Mouse (Mus musculus): Measurements from ENCODE around the gene Gm28539.
"Not testable (repeated sequence)": the region's sequence is repeated elsewhere in the genome, so short reads cannot be mapped to it uniquely, and the experiment has no call there.

The Gm28539 gene

GRCm38 (mm10) chr16:18955070-18955469, 118.7 kb downstream of the Gm28539 start:
- DNase-seq (ENCODE audit: low read depth) = no peak

GRCm38 (mm10) chr16:18963486-18963885, 127.1 kb downstream of the Gm28539 start:
- no peak for DNase-seq (ENCODE audit: low read depth)

GRCm38 (mm10) chr16:18969420-18970128, 133.2 kb downstream of the Gm28539 start:
- no peak for DNase-seq (ENCODE audit: low read depth)

GRCm38 (mm10) chr16:18970837-18971236, 134.5 kb downstream of the Gm28539 start:
- no peak for DNase-seq (ENCODE audit: low read depth)

GRCm38 (mm10) chr16:18975665-18976064, 139.3 kb downstream of the Gm28539 start:
- DNase-seq (ENCODE audit: low read depth) = not testable (repeated sequence)

GRCm38 (mm10) chr16:18976315-18976714, 139.9 kb downstream of the Gm28539 start:
- DNase-seq (ENCODE audit: low read depth) = no peak

GRCm38 (mm10) chr16:18986381-18986780, 150.0 kb downstream of the Gm28539 start:
- DNase-seq (ENCODE audit: low read depth) = no peak

- no peak for DNase-seq (ENCODE audit: low read depth)
Measured at GRCm38 (mm10) chr16:18986860-18987259, 150.5 kb downstream of the Gm28539 start.

- DNase-seq (ENCODE audit: low read depth) = not testable (repeated sequence)
Measured at GRCm38 (mm10) chr16:19002610-19003389, 166.4 kb downstream of the Gm28539 start.

- DNase-seq (ENCODE audit: low read depth) = no peak
Measured at GRCm38 (mm10) chr16:19003757-19004156, 167.4 kb downstream of the Gm28539 start.

GRCm38 (mm10) chr16:19005298-19005697, 168.9 kb downstream of the Gm28539 start:
- DNase-seq (ENCODE audit: low read depth) = no peak
